Mouse (Mus musculus) brown adipose tissue, adult 24 weeks (tissue): ENCODE measurements around the gene Olfr32. TPM values are rescaled to one million over a fixed set of nuclear protein-coding genes. Genes with fewer than 3 reads are reported as not detected.
"Not testable (repeated sequence)": the region's sequence is repeated elsewhere in the genome, so short reads cannot be mapped to it uniquely, and the experiment has no call there.

Experiments used
- H3K27ac ChIP-seq: fragments of 200-500 bp; replicated peaks from 2 replicates; pipeline ENCODE4 v1.5.1; 2012; ENCODE audit warnings: low read depth, mild to moderate bottlenecking, low read length
- H3K4me1 ChIP-seq: fragments of 200-500 bp; 2 replicates; pipeline ENCODE4 v1.6.1; 2012; ENCODE audit warnings: low read length, mixed read lengths; ENCODE audit not compliant: control insufficient read depth, insufficient read depth, insufficient read length
- H3K4me3 ChIP-seq: fragments of 200-500 bp; 2 replicates; pipeline ENCODE4 v1.5.1; 2012; ENCODE audit warnings: low read depth, mild to moderate bottlenecking, low read length, moderate library complexity; ENCODE audit not compliant: insufficient read depth
- polyA plus RNA-seq: library from polyadenylated mRNA; stranded (reverse); fragments of >200 nt; gene quantifications from 2 replicates; pipeline ENCODE4 v1.2.4, GENCODE M21; 2012; ENCODE audit not compliant: missing spikeins, insufficient read depth, insufficient read length

Olfr32 gene
- polyA plus RNA-seq, result not detected in 2 replicates

GRCm38 (mm10) chr2:90142196-90142595 lies at the start of gene Olfr32:
Gene Olfr32, minus strand, starts transcription at chr2:90142296.
- Histone ChIP-seq H3K4me3 (no peak within 1 kb of the TSS), H3K27ac (no peak within 1 kb of the TSS), H3K4me1 (no peaks in the 10 kb centered on the region)

- not testable (repeated sequence) for H3K4me1 ChIP-seq, H3K4me3 ChIP-seq, H3K27ac ChIP-seq
Measured at GRCm38 (mm10) chr2:90187082-90187481, 45.0 kb upstream of the Olfr32 start.

GRCm38 (mm10) chr2:90186082-90186481 lies 44.0 kb upstream of the Olfr32 start:
- H3K27ac ChIP-seq, H3K4me1 ChIP-seq, H3K4me3 ChIP-seq: not testable (repeated sequence)

GRCm38 (mm10) chr2:90153916-90154315 lies 11.8 kb upstream of the Olfr32 start:
- Histone ChIP-seq H3K27ac (no peak overlapping the region), H3K4me1 (no peaks in the 10 kb centered on the region), H3K4me3 (no peak overlapping the region)

- Histone ChIP-seq H3K4me3 (no peak within 1 kb of the TSS), H3K4me1 (no peaks in the 10 kb centered on the region), H3K27ac (no peak within 1 kb of the TSS)
Measured at GRCm38 (mm10) chr2:90152991-90153390, 10.9 kb upstream of the Olfr32 start, which contains the start of gene Olfr1270. Gene Olfr1270, minus strand, starts transcription at chr2:90153091.

- H3K27ac ChIP-seq, result no peak within 1 kb of the TSS
- no peaks in the 10 kb centered on the region for H3K4me1 ChIP-seq
- no peak within 1 kb of the TSS for H3K4me3 ChIP-seq
Measured at GRCm38 (mm10) chr2:90121312-90121711, 20.8 kb downstream of the Olfr32 start, which contains the start of gene Olfr1269. Gene Olfr1269, minus strand, starts transcription at chr2:90121412.

Other genes with a start within 250 kb of the Olfr32 start
- not detected in 2 replicates for gene Olfr1258, start 215.0 kb downstream of the Olfr32 start, polyA plus RNA-seq
- not detected in 2 replicates for gene Olfr1259, start 193.6 kb downstream of the Olfr32 start, polyA plus RNA-seq
- not detected in 2 replicates for gene Olfr1260, start 168.0 kb downstream of the Olfr32 start, polyA plus RNA-seq
- not detected in 2 replicates for gene Olfr1261, start 151.1 kb downstream of the Olfr32 start, polyA plus RNA-seq
- gene Olfr1262, start 142.2 kb downstream of the Olfr32 start, polyA plus RNA-seq, result not detected in 2 replicates
- gene Olfr1263, start 130.2 kb downstream of the Olfr32 start, polyA plus RNA-seq, result not detected in 2 replicates
- gene Olfr1264, start 116.7 kb downstream of the Olfr32 start, polyA plus RNA-seq, result not detected in 2 replicates
- not detected in 2 replicates for gene Olfr1265, start 107.0 kb downstream of the Olfr32 start, polyA plus RNA-seq
- not detected in 2 replicates for gene Olfr140, start 78.7 kb downstream of the Olfr32 start, polyA plus RNA-seq
- not detected in 2 replicates for gene Olfr1269, start 20.9 kb downstream of the Olfr32 start, polyA plus RNA-seq
- not detected in 2 replicates for gene Olfr1270, start 10.8 kb upstream of the Olfr32 start, polyA plus RNA-seq
- not detected in 2 replicates for gene Olfr1506, start 82.2 kb upstream of the Olfr32 start, polyA plus RNA-seq
- not detected in 2 replicates for gene Olfr142, start 115.3 kb upstream of the Olfr32 start, polyA plus RNA-seq
- gene Olfr1271, start 128.7 kb upstream of the Olfr32 start, polyA plus RNA-seq, result not detected in 2 replicates
- gene Olfr1272, start 150.5 kb upstream of the Olfr32 start, polyA plus RNA-seq, result not detected in 2 replicates
- gene Gm13769, start 179.9 kb upstream of the Olfr32 start, polyA plus RNA-seq, result not detected in 2 replicates